Mouse (Mus musculus) thymus, postnatal 0 days (tissue): Measurements from ENCODE around the gene Yipf4. TPM values are rescaled to one million over a fixed set of nuclear protein-coding genes. Genes with fewer than 3 reads are reported as not detected.
A peak's percentile ranks its signal among the peaks of the same experiment; 100 is the strongest.

Experiments used
- DNase-seq: peaks from one replicate; pipeline ENCODE4 v3.0.0-alpha.2; 2015; ENCODE audit warnings: low spot score
- polyA plus RNA-seq: library from polyadenylated mRNA; unstranded; fragments of >200 nt; fragmentation: Nextera tagmentation; extraction: Ambion mirVana; gene quantifications from 2 replicates; pipeline ENCODE4 v1.2.1, GENCODE M21; 2015

Yipf4 gene
- polyA plus RNA-seq, 1 experiment from 2014 or later: 95.4 TPM

GRCm38 (mm10) chr17:74522797-74523723 lies 33.8 kb downstream of the Yipf4 start:
- DNase-seq: no peak

DNA sequence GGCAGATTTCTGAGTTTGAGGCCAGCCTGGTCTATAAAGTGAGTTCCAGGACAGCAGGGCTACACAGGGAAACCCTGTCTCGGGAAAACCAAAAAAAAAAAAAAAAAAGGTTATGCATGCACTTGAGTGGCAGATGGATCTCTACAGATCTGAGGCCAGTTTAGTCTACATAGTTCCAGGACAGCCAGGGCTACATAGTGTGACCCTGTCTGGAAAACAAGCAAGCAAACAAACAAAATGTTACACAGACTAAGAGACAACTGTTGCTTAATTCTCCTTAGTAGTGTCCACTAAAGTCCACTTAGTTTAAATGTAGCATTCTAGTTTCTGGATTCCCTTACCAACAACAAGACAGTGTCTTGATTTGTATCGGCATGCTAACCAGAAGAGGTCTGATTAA lies 36.8 kb downstream of the Yipf4 start:
- no peak for DNase-seq

DNA sequence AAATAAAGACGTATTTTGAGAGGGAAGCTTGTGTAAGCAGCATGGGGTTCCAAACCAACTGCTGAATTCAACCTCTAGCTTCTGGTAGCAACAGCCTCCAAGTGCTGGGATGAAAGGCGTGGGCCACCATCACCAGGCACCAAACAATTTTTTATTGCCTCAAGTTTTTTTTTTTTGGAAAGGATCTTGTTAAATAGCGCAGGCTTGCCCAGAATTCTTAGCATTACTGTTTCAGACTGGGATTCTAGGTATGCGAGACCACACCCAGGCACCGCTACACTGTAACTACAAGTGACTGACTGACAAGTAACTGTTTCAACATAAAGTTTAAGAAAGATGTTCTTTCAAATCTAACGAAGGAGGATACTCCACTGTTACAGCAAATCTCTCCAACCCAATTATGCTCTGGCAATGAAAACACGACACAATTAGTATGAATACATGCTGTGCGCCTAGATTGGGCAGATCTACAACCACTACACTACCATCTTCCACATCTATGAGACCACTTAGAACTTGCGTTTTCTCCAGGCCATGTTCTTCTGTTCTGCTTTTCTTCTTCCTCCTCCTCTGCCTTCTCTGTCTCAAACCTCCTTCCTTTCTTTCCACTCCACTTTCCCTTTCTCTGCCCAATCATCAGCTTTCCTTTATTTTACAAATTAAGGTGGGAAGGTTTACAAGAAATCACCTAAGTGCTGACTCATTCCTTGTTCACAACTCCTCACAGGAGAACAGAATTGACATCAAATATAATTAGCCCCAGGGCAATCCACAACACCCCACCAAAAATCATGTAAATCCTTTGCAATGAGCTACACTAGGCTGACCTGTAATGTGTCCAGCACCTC lies 37.7 kb downstream of the Yipf4 start:
- DNase-seq: peak; percentile 4

- DNase-seq: peak; percentile 99
Observed at GRCm38 (mm10) chr17:74527729-74528607, 38.7 kb downstream of the Yipf4 start, which contains the start of gene Birc6. Gene Birc6, plus strand, starts transcription at chr17:74528295.

- no peak for DNase-seq
Observed at GRCm38 (mm10) chr17:74528648-74529532, 39.6 kb downstream of the Yipf4 start.

DNA sequence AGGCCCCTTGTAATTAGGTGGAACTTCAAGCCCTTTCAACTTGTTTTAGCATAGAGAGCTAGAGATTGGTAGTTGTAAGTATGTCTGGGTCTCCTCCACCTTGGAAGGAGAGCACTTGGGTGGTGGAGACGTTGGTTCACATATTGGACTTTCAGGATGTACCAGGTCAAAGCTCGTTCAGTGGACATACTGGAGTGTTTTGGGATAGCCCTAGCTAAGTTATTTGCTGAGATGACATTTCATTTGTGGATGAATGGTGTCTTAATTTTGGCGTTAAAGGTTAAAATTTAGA lies 40.2 kb downstream of the Yipf4 start:
- peak; percentile 4 for DNase-seq

DNA sequence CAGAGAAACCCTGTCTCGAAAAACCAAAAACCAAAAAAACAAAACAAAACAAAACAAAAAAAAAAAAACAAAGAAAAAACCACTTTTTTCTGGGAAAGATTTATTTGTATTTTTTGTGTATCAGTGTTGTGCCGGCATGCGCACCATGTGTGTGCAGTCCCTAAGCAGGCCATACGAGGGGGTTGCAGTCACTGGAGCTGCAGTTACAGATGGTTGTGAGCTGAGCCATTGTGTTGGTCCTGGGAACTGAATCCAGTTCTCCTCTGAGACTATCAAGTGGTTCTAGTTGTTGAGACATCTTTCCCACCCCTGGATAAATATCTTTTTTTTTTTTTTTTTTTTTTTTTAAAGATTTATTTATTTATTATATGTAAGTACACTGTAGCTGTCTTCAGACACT lies 45.7 kb downstream of the Yipf4 start:
- no peak for DNase-seq

- DNase-seq: no peak
Observed at GRCm38 (mm10) chr17:74537526-74537925, 48.2 kb downstream of the Yipf4 start.

DNA sequence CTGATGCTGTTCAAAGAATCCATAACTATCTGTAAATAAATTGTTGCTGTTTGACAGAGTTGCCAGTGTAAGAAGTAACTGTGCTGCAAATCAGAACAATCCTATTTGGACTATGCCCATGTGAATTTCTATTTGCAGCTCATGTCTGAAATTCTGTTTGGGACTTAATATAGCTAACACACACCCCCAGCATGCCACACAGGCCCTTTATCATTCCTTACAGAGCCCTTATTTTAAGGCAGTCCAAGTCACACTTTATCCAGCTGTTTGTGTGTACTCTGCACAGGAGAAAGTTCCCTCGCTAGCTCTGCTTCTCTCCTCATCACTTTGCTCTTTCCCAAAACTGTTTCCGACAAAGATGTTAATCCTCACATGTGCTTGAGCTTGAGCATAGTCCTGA lies 54.3 kb downstream of the Yipf4 start:
- DNase-seq: no peak

Other genes with a start within 250 kb of the Yipf4 start
- 95.1 and 98.0 TPM in 2 replicates for gene Memo1, start 194.0 kb upstream of the Yipf4 start, polyA plus RNA-seq
- gene Dpy30, start 165.5 kb upstream of the Yipf4 start, polyA plus RNA-seq: 289 and 316 TPM in 2 replicates
- gene Spast, start 150.5 kb upstream of the Yipf4 start, polyA plus RNA-seq: 14.9 and 15.8 TPM in 2 replicates
- 29.1 and 30.5 TPM in 2 replicates for gene Slc30a6, start 93.9 kb upstream of the Yipf4 start, polyA plus RNA-seq
- 0.37 and 0.47 TPM in 2 replicates for gene Nlrc4, start 30.4 kb upstream of the Yipf4 start, polyA plus RNA-seq
- gene Birc6, start 38.8 kb downstream of the Yipf4 start, polyA plus RNA-seq: 126 and 162 TPM in 2 replicates
- gene Ttc27, start 228.2 kb downstream of the Yipf4 start, polyA plus RNA-seq: 21.9 and 24.1 TPM in 2 replicates